25 mouse cellular contexts compared by ENCODE assay signal in genomic region chrX:73916945-73917344, GRCm38 (mm10). TPM values are rescaled to one million over a fixed set of nuclear protein-coding genes. Genes with fewer than 3 reads are reported as not detected.
"Had no signal": no experiment of that assay in that cellular context is flagged by ENCODE, and none has a peak within 500 bp of the region (broad histone marks: within the 10 kb centered on the region; RNA-seq: fewer than 3 reads in every experiment).

No protein-coding gene starts in this region.

- H3K4me3 ChIP-seq: kidney, embryonic 15.5 days; left cerebral cortex, adult 2 months; liver, embryonic 13.5 days; midbrain, embryonic 15.5 days; neural tube, embryonic 12.5 days; neural tube, embryonic 15.5 days; stomach, embryonic 15.5 days had no signal

- H3K4me2 ChIP-seq: kidney, embryonic 15.5 days; liver, embryonic 13.5 days; midbrain, embryonic 11.5 days; midbrain, embryonic 15.5 days; neural tube, embryonic 12.5 days; neural tube, embryonic 15.5 days; stomach, embryonic 15.5 days had no signal

- H3K27ac ChIP-seq: kidney, embryonic 15.5 days; left cerebral cortex, adult 2 months; liver, embryonic 13.5 days; midbrain, embryonic 15.5 days; neural tube, embryonic 12.5 days; neural tube, embryonic 15.5 days; stomach, embryonic 15.5 days had no signal

- H3K4me1 ChIP-seq: stomach, embryonic 15.5 days had no signal

- H3K27me3 ChIP-seq: kidney, embryonic 15.5 days; liver, embryonic 13.5 days; midbrain, embryonic 15.5 days; neural tube, embryonic 12.5 days; neural tube, embryonic 15.5 days; stomach, embryonic 15.5 days had no signal

- H3K9ac ChIP-seq: kidney, embryonic 15.5 days; midbrain, embryonic 15.5 days; neural tube, embryonic 12.5 days; neural tube, embryonic 15.5 days; stomach, embryonic 15.5 days had no signal

- H3K36me3 ChIP-seq: midbrain, embryonic 15.5 days; neural tube, embryonic 15.5 days; stomach, embryonic 15.5 days had no signal

- DNase-seq: kidney, postnatal 10 days; kidney, postnatal 36 days; layer of hippocampus, postnatal 36 days; liver, embryonic 13.5 days; lung, adult 2 months; lung, postnatal 14 days; lung, postnatal 4 days; right cerebral cortex, postnatal 25 days; spleen, adult 18-20 months; thymus, postnatal 25 days had no signal

- H3K9me3 ChIP-seq: kidney, embryonic 15.5 days; liver, embryonic 13.5 days; midbrain, embryonic 15.5 days; neural tube, embryonic 12.5 days; neural tube, embryonic 15.5 days; stomach, embryonic 15.5 days had no signal

- ATAC-seq: midbrain, embryonic 15.5 days had no signal

RNA-seq across cellular contexts. Expression of gene Avpr2, which starts 25.0 kb away (rescaled TPM):
- total RNA-seq: layer of hippocampus, adult 8-10 months; layer of hippocampus, postnatal 10 days; layer of hippocampus, postnatal 36 days; left cerebral cortex, adult 2 months; left cerebral cortex, postnatal 10 days; left cerebral cortex, postnatal 36 days; liver, adult 2 months; megakaryocyte-erythroid progenitor cell, adult 5-6 weeks had no signal
- polyA plus RNA-seq: limb, embryonic 14.5 days; liver, adult 2 months; lung, adult 2 months; midbrain, embryonic 11.5 days; urinary bladder, adult 2 months had no signal
